In the genomic region with DNA sequence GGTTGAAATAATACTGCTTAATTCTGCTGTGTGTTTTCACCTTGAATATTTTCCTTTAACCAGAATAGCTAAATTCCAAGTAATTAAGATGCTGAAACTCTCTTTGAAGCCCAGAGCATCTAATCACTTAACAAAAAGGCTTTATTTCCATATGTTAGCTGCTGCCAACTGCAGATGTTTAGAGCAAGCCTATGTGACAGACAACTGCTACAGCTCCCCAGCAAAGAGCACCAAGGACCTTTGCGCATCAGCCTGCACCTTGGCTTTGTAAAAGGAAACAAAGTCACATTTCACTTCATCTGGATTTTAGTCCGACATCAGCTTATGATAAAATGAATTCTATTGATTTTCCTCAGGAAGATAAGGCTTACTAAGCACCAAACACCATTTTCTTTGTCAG, we compare ENCODE assay signal across 24 mouse cellular contexts.
"Had no signal": no experiment of that assay in that cellular context is flagged by ENCODE, and none has a peak within 500 bp of the region (broad histone marks: within the 10 kb centered on the region; RNA-seq: fewer than 3 reads in every experiment).

No protein-coding gene starts in this region.

- DNase-seq: gastrocnemius, adult 2 months; gastrocnemius, postnatal 10 days; gastrocnemius, postnatal 25 days; heart, adult 18-20 months; heart, postnatal 10 days; heart, postnatal 4 days; kidney, adult 18-20 months; kidney, adult 8-10 months; kidney, postnatal 14 days; kidney, postnatal 36 days; liver had no signal

- H3K27ac ChIP-seq: gastrocnemius, adult 2 months; heart, embryonic 10.5 days; hindbrain, embryonic 10.5 days; hindbrain, embryonic 12.5 days; hindbrain, embryonic 14.5 days; intestine, embryonic 15.5 days; kidney, postnatal 0 days; left cerebral cortex, adult 2 months; limb, embryonic 10.5 days; limb, embryonic 12.5 days had no signal

- H3K9me3 ChIP-seq: heart, embryonic 10.5 days; heart, embryonic 12.5 days; hindbrain, embryonic 10.5 days; hindbrain, embryonic 12.5 days; intestine, embryonic 15.5 days; limb, embryonic 10.5 days; limb, embryonic 12.5 days had no signal

- H3K36me3 ChIP-seq: heart, embryonic 10.5 days; heart, embryonic 12.5 days; hindbrain, embryonic 10.5 days; hindbrain, embryonic 12.5 days; intestine, embryonic 15.5 days; limb, embryonic 10.5 days; limb, embryonic 12.5 days had no signal

- H3K27me3 ChIP-seq: heart, embryonic 12.5 days; hindbrain, embryonic 12.5 days; intestine, embryonic 15.5 days; limb, embryonic 12.5 days had no signal

- H3K9ac ChIP-seq: heart, embryonic 12.5 days; hindbrain, embryonic 12.5 days; hindbrain, embryonic 14.5 days; intestine, embryonic 15.5 days; limb, embryonic 12.5 days had no signal

- H3K4me1 ChIP-seq: heart, embryonic 12.5 days; intestine, embryonic 15.5 days; limb, embryonic 12.5 days had no signal

- H3K4me2 ChIP-seq: heart, embryonic 12.5 days; hindbrain, embryonic 12.5 days; hindbrain, embryonic 14.5 days; intestine, embryonic 15.5 days; limb, embryonic 12.5 days had no signal

- ATAC-seq: hindbrain, embryonic 16.5 days; inflammation-experienced regulatory T-cells, adult 6 months; intestine, embryonic 15.5 days; intestine, postnatal 0 days had no signal

- H3K4me3 ChIP-seq: gastrocnemius, adult 2 months; heart, embryonic 10.5 days; heart, embryonic 12.5 days; hindbrain, embryonic 10.5 days; hindbrain, embryonic 12.5 days; intestine, embryonic 15.5 days; left cerebral cortex, adult 2 months; limb, embryonic 10.5 days; limb, embryonic 12.5 days had no signal
